Mouse (Mus musculus) midbrain, embryonic 16.5 days (tissue): ENCODE data around the gene En2. TPM values are rescaled to one million over a fixed set of nuclear protein-coding genes. Genes with fewer than 3 reads are reported as not detected.

ENCODE experiments used
- polyA plus RNA-seq: library from polyadenylated mRNA; unstranded; fragments of >200 nt; fragmentation: Nextera tagmentation; extraction: Ambion mirVana; gene quantifications from 2 replicates; pipeline ENCODE4 v1.2.1, GENCODE M21; 2015

Gene En2
- polyA plus RNA-seq, 1 experiment from 2014 or later, result 0.55 TPM

Other genes starting within 250 kb of the En2 start
- 83.3 and 94.0 TPM in 2 replicates for gene Insig1, start 94.3 kb upstream of the En2 start, polyA plus RNA-seq
- gene Cnpy1, start 80.1 kb downstream of the En2 start, polyA plus RNA-seq, result 34.3 and 34.5 TPM in 2 replicates
- gene Rbm33, start 151.4 kb downstream of the En2 start, polyA plus RNA-seq, result 14.1 and 17.5 TPM in 2 replicates